Mouse (Mus musculus) c-Kit-positive CD71-positive TER-119-positive erythroid progenitor cells, embryonic 14.5 days (primary cell): Measurements from ENCODE around the gene Slc38a10.

ENCODE experiments used
- DNase-seq: peaks from one replicate; pipeline ENCODE4 v3.0.0-alpha.2; 2013; ENCODE audit warnings: low spot score

Slc38a10 gene

DNA sequence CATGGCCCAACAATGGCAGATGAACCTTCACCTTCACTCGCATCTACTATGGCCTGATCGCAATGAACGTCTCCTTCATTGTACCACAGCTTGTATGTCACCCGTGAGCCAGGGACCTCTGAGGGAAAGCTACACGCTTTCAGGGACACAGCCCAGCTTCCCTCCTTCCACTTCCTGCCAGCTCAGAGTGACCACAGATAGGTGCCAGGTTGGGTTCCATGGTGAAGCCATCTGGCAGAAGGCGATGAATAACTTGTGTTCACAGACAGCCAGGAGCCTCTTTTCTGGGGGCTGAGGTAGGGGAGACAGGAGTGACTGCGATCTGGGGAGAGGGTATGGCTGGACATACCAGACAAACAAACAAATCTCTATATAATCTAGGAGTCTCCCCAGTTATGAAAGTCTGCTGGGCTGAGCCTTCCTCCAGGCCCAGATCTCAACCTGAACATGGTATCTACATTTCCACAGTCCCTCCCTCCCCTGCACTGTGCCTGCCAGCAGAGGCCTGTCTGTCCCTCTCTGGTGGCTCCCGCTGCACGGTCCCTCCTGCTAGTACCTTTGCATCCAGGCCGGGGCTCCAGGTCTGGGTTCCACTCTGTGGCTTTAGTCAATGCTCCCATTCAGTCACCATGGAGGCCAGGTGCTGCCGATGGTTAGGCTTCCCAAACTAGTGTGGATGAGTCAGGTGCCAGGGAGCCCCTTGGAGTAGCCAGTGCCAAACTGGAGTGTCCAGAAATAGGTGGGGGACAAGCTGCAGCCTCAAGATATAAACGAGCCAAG, 95.0 kb downstream of the Slc38a10 start:
- DNase-seq, result no peak
